ENCODE assay signal across 8 mouse cellular contexts in genomic region chr12:55301472-55302300, GRCm38 (mm10). TPM values are rescaled to one million over a fixed set of nuclear protein-coding genes. Genes with fewer than 3 reads are reported as not detected.
DNase-seq lines count a peak whose midpoint lies in the region; ATAC-seq and TF ChIP-seq lines count a peak whose summit lies in the region.

No protein-coding gene starts in this region.

- peaks cover 11% of the 10 kb centered on the region; the same call in 1 of the 2 replicates for H3K4me1 ChIP-seq in spleen, adult 2 months (ENCODE audit: control insufficient read depth, insufficient read depth, insufficient read length)
- peaks cover 3% of the 10 kb centered on the region; the same call in 1 of the 2 replicates for H3K4me1 ChIP-seq in hindbrain, embryonic 11.5 days (replicated peaks; ENCODE audit: control insufficient read depth, insufficient read depth, low read length)
- peaks cover 15% of the 10 kb centered on the region for H3K4me1 ChIP-seq in midbrain, embryonic 11.5 days (ENCODE audit: control insufficient read depth, insufficient read depth, low read length)

- H3K4me3 ChIP-seq in spleen, adult 2 months (ENCODE audit: extremely low read depth, insufficient read depth, insufficient read length) = peak overlapping the region; percentile 77
- H3K4me3 ChIP-seq in hindbrain, embryonic 11.5 days (ENCODE audit: low read depth, low read length) = peak overlapping the region; percentile 66
- peak overlapping the region; percentile 65 for H3K4me3 ChIP-seq in midbrain, embryonic 11.5 days (ENCODE audit: low read depth, low read length)

- H3K27ac ChIP-seq in spleen, adult 2 months (ENCODE audit: insufficient read depth, low read length) = peak overlapping the region; percentile 66
- H3K27ac ChIP-seq in hindbrain, embryonic 11.5 days (ENCODE audit: low read depth, low read length) = no peak overlapping the region
- H3K27ac ChIP-seq in midbrain, embryonic 11.5 days (ENCODE audit: low read depth, low read length) = peak overlapping the region; percentile 42; the same call in 1 of the 2 replicates

- 18% methylated on average over 11 of the region's 11 CpGs for WGBS in spleen, adult 2 months
- 52% methylated on average over 11 of the region's 11 CpGs for WGBS in hindbrain, embryonic 11.5 days
- 50% methylated on average over 11 of the region's 11 CpGs for WGBS in midbrain, embryonic 11.5 days

- no peak for ATAC-seq in CD4-positive, CD25-positive, alpha-beta regulatory T cell, adult 4 months
- ATAC-seq in hindbrain, embryonic 11.5 days (ENCODE audit: low FRiP score) = no peak
- ATAC-seq in midbrain, embryonic 11.5 days (ENCODE audit: low FRiP score) = no peak

- H3K27me3 ChIP-seq in spleen, adult 2 months (ENCODE audit: control insufficient read depth, insufficient read depth, low read length) = no peaks in the 10 kb centered on the region
- H3K27me3 ChIP-seq in hindbrain, embryonic 11.5 days (ENCODE audit: control insufficient read depth, insufficient read depth, low read length) = no peaks in the 10 kb centered on the region
- H3K27me3 ChIP-seq in midbrain, embryonic 11.5 days (ENCODE audit: control insufficient read depth, insufficient read depth, low read length) = no peaks in the 10 kb centered on the region

- DNase-seq in CD4-positive, CD25-positive, alpha-beta regulatory T cell, adult 2 months (ENCODE audit: low read depth, low spot score) = peak; percentile 22
- DNase-seq in spleen, adult 2 months (ENCODE audit: low read depth in 1 of 2, low spot score in 2 of 2) = no peak
- DNase-seq in spleen, postnatal 14 days (ENCODE audit: low spot score in 2 of 2) = no peak
- peak; percentile 42 for DNase-seq in hindbrain, embryonic 11.5 days (ENCODE audit: low spot score)
- DNase-seq in midbrain, embryonic 11.5 days (ENCODE audit: low spot score, missing footprints) = peak; percentile 92
- DNase-seq in left cerebral cortex, adult 11 months (ENCODE audit: low spot score) = no peak
- no peak for DNase-seq in urinary bladder, postnatal 36 days (ENCODE audit: low spot score in 2 of 2)

- no peak for TF ChIP-seq CTCF in spleen, adult 2 months (IDR thresholded peaks at IDR 0.05; ENCODE audit: extremely low read depth, insufficient read depth, insufficient read length, insufficient replicate concordance)

- peak overlapping the region; percentile 79 for H3K9ac ChIP-seq in hindbrain, embryonic 11.5 days (ENCODE audit: low read depth, low read length)
- H3K9ac ChIP-seq in midbrain, embryonic 11.5 days (ENCODE audit: low read length) = peak overlapping the region; percentile 82

- no peak for TF ChIP-seq POLR2A in spleen, adult 2 months (IDR thresholded peaks at IDR 0.05; ENCODE audit: low read depth, low read length)

- H3K4me2 ChIP-seq in hindbrain, embryonic 11.5 days (replicated peaks; ENCODE audit: low read depth, low read length) = peak overlapping the region; percentile 72
- peak overlapping the region; percentile 65 for H3K4me2 ChIP-seq in midbrain, embryonic 11.5 days

- peaks cover 12% of the 10 kb centered on the region for H3K36me3 ChIP-seq in spleen, adult 2 months (ENCODE audit: control insufficient read depth, insufficient read depth, low read length)
- peaks cover 5% of the 10 kb centered on the region; the same call in 1 of the 2 replicates for H3K36me3 ChIP-seq in hindbrain, embryonic 11.5 days (ENCODE audit: control insufficient read depth, insufficient read depth, low read length)
- peaks cover 5% of the 10 kb centered on the region; the same call in 1 of the 2 replicates for H3K36me3 ChIP-seq in midbrain, embryonic 11.5 days (ENCODE audit: control insufficient read depth, insufficient read depth, low read length)

- H3K9me3 ChIP-seq in hindbrain, embryonic 11.5 days (ENCODE audit: control insufficient read depth, low read length) = no peaks in the 10 kb centered on the region
- H3K9me3 ChIP-seq in midbrain, embryonic 11.5 days (ENCODE audit: control insufficient read depth, low read length) = no peaks in the 10 kb centered on the region

RNA-seq across cellular contexts. Expression of gene Ppp2r3c, which starts 1.1 kb away (rescaled TPM):
- 10 to 100 TPM; 17.8 to 19.1 TPM for polyA plus RNA-seq in CD4-positive, CD25-positive, alpha-beta regulatory T cell, adult 4 months (2017; shearing (Covaris generic))
- 1.1 and 1.2 TPM in 2 replicates for polyA plus RNA-seq in spleen, adult 2 months (2012; rRNA removed)
- polyA plus RNA-seq in hindbrain, embryonic 11.5 days (2014; fragmentation: Nextera tagmentation; extraction: Ambion mirVana) = 33.6 and 34.5 TPM in 2 replicates
- 33.4 and 37.4 TPM in 2 replicates for polyA plus RNA-seq in midbrain, embryonic 11.5 days (2014; fragmentation: Nextera tagmentation; extraction: Ambion mirVana)

RNA-seq across cellular contexts. Expression of gene 1110008L16Rik, which starts 2.3 kb away (rescaled TPM):
- polyA plus RNA-seq in CD4-positive, CD25-positive, alpha-beta regulatory T cell, adult 4 months (2017; shearing (Covaris generic)) = 10 to 100 TPM in 1 of 2 experiments, 1 to 10 TPM in 1; 7.2 to 11.9 TPM
- polyA plus RNA-seq in spleen, adult 2 months (2012; rRNA removed) = 1.4 and 1.7 TPM in 2 replicates
- polyA plus RNA-seq in hindbrain, embryonic 11.5 days (2014; fragmentation: Nextera tagmentation; extraction: Ambion mirVana) = 18.1 and 20.0 TPM in 2 replicates
- polyA plus RNA-seq in midbrain, embryonic 11.5 days (2014; fragmentation: Nextera tagmentation; extraction: Ambion mirVana) = 17.1 and 17.9 TPM in 2 replicates

Comparison
In these comparisons a context has a peak if more than half of its experiments do, and no peak if none do; other contexts are left out.
1. DNase-seq: peak in CD4-positive, CD25-positive, alpha-beta regulatory T cell, adult 2 months (single experiment), hindbrain, embryonic 11.5 days (single experiment) and midbrain, embryonic 11.5 days (single experiment); none in spleen, adult 2 months (0 of 2), spleen, postnatal 14 days (0 of 2), left cerebral cortex, adult 11 months (single experiment) and urinary bladder, postnatal 36 days (0 of 2).
2. Peak in every context shown above with its lines, with median percentiles within 50 percentile points of each other: H3K4me3 ChIP-seq.